Mouse (Mus musculus) kidney, embryonic 14.5 days (tissue): ENCODE measurements around the gene Cldnd2. TPM values are rescaled to one million over a fixed set of nuclear protein-coding genes. Genes with fewer than 3 reads are reported as not detected.

Experiments
- ATAC-seq: fragments of 200-750 bp; cut with Nextera tagmentation; 2 replicates; pipeline ENCODE4 v1.8.0; 2017; ENCODE audit warnings: moderate number of reproducible peaks, mild to moderate bottlenecking, moderate TSS enrichment, moderate library complexity; ENCODE audit not compliant: low FRiP score, low TSS enrichment
- H3K27ac ChIP-seq: fragments of 300-500 bp; sonication (generic); 2 replicates; pipeline ENCODE4 v1.5.1; 2014; ENCODE audit warnings: low read depth, mild to moderate bottlenecking, low read length, moderate library complexity, mixed read lengths
- H3K27me3 ChIP-seq: fragments of 300-500 bp; sonication (generic); 2 replicates; pipeline ENCODE4 v1.6.1; 2014; ENCODE audit warnings: mild to moderate bottlenecking, low read length; ENCODE audit not compliant: control insufficient read depth, insufficient read depth
- H3K36me3 ChIP-seq: fragments of 300-500 bp; sonication (generic); 2 replicates; pipeline ENCODE4 v1.6.1; 2014; ENCODE audit warnings: low read length, mixed read lengths; ENCODE audit not compliant: control insufficient read depth, insufficient read depth
- H3K4me1 ChIP-seq: fragments of 300-500 bp; sonication (generic); 2 replicates; pipeline ENCODE4 v1.6.1; 2014; ENCODE audit warnings: low read length, mixed read lengths; ENCODE audit not compliant: control insufficient read depth, insufficient read depth
- H3K4me2 ChIP-seq: fragments of 300-500 bp; sonication (generic); replicated peaks from 2 replicates; pipeline ENCODE4 v1.6.1; 2014; ENCODE audit warnings: low read depth, mild to moderate bottlenecking, low read length
- H3K4me3 ChIP-seq: fragments of 300-500 bp; sonication (generic); 2 replicates; pipeline ENCODE4 v1.5.1; 2014; ENCODE audit warnings: mild to moderate bottlenecking, low read length
- H3K9ac ChIP-seq: fragments of 300-500 bp; sonication (generic); 2 replicates; pipeline ENCODE4 v1.6.1; 2014; ENCODE audit warnings: low read depth, mild to moderate bottlenecking, low read length, moderate library complexity
- H3K9me3 ChIP-seq: fragments of 300-500 bp; sonication (generic); 2 replicates; pipeline ENCODE4 v1.6.1; 2016; ENCODE audit warnings: low read length; ENCODE audit not compliant: control insufficient read depth
- WGBS: fragments of 180-500 bp; shearing (Covaris S2); extraction: QIAGEN DNeasy Blood & Tissue Kit; methylation state at CpG from one replicate; pipeline ENCODE4 v1.1.7; 2014; 5-methylcytosine and 5-hydroxymethylcytosine counted together
- polyA plus RNA-seq: library from polyadenylated mRNA; unstranded; fragments of >200 nt; fragmentation: Nextera tagmentation; extraction: Ambion mirVana; gene quantifications from 2 replicates; pipeline ENCODE4 v1.2.1, GENCODE M21; 2014

The Cldnd2 gene
- polyA plus RNA-seq, 1 experiment from 2014 or later, result not detected

GRCm38 (mm10) chr7:43475706-43476105, 35.1 kb downstream of the Cldnd2 start:
- no peak; the same call in 1 of the 2 replicates for ATAC-seq
- H3K4me3 ChIP-seq, result no peak overlapping the region
- WGBS, result 8% methylated on average over 23 of the region's 23 CpGs
- H3K4me1 ChIP-seq, result no peaks in the 10 kb centered on the region
- H3K27ac ChIP-seq, result no peak overlapping the region
- no peak overlapping the region for H3K4me2 ChIP-seq
- H3K9me3 ChIP-seq, result no peaks in the 10 kb centered on the region
- H3K27me3 ChIP-seq, result peaks cover 42% of the 10 kb centered on the region
- no peak overlapping the region for H3K9ac ChIP-seq
- H3K36me3 ChIP-seq, result no peaks in the 10 kb centered on the region

GRCm38 (mm10) chr7:43476376-43476775, 35.8 kb downstream of the Cldnd2 start:
- no peak overlapping the region; the same call in 1 of the 2 replicates for H3K4me3 ChIP-seq
- peaks cover 42% of the 10 kb centered on the region for H3K27me3 ChIP-seq
- peak; percentile 32; the same call in 1 of the 2 replicates for ATAC-seq
- H3K9me3 ChIP-seq, result no peaks in the 10 kb centered on the region
- no peak overlapping the region for H3K9ac ChIP-seq
- H3K4me1 ChIP-seq, result no peaks in the 10 kb centered on the region
- WGBS, result 5% methylated on average over 13 of the region's 13 CpGs
- H3K4me2 ChIP-seq, result 0 out of 2 replicates have a peak overlapping the region, but pooled peaks have one; percentile 13
- H3K27ac ChIP-seq, result no peak overlapping the region
- no peaks in the 10 kb centered on the region for H3K36me3 ChIP-seq

- 78% methylated on average over 3 of the region's 3 CpGs for WGBS
- no peaks in the 10 kb centered on the region for H3K36me3 ChIP-seq
- H3K4me1 ChIP-seq, result 0 out of 2 replicates have a peak, but pooled peaks cover 6% of the 10 kb centered on the region
- no peaks in the 10 kb centered on the region for H3K9me3 ChIP-seq
- no peak overlapping the region for H3K4me3 ChIP-seq
- H3K27me3 ChIP-seq, result peaks cover 25% of the 10 kb centered on the region
- no peak overlapping the region for H3K9ac ChIP-seq
- no peak overlapping the region for H3K27ac ChIP-seq
- no peak overlapping the region for H3K4me2 ChIP-seq
- no peak for ATAC-seq
Measured at GRCm38 (mm10) chr7:43481191-43481590, 40.6 kb downstream of the Cldnd2 start.

- 36% methylated on average over 8 of the region's 8 CpGs for WGBS
- peak; percentile 80 for ATAC-seq
- no peak overlapping the region for H3K9ac ChIP-seq
- H3K27ac ChIP-seq, result no peak overlapping the region
- H3K4me2 ChIP-seq, result no peak overlapping the region
- H3K4me3 ChIP-seq, result no peak overlapping the region
- H3K4me1 ChIP-seq, result 0 out of 2 replicates have a peak, but pooled peaks cover 6% of the 10 kb centered on the region
- no peaks in the 10 kb centered on the region for H3K36me3 ChIP-seq
- H3K27me3 ChIP-seq, result peaks cover 16% of the 10 kb centered on the region; the same call in 1 of the 2 replicates
- no peaks in the 10 kb centered on the region for H3K9me3 ChIP-seq
Measured at GRCm38 (mm10) chr7:43482090-43482716, 41.6 kb downstream of the Cldnd2 start.

- H3K9me3 ChIP-seq, result no peaks in the 10 kb centered on the region
Measured at GRCm38 (mm10) chr7:43483236-43483635, 42.7 kb downstream of the Cldnd2 start.

GRCm38 (mm10) chr7:43488646-43489045, 48.1 kb downstream of the Cldnd2 start:
- ATAC-seq, result no peak
- Histone ChIP-seq H3K27ac (no peak overlapping the region), H3K4me2 (no peak overlapping the region), H3K4me3 (no peak overlapping the region), H3K4me1 (no peaks in the 10 kb centered on the region), H3K27me3 (peaks cover 3% of the 10 kb centered on the region), H3K9ac (no peak overlapping the region), H3K9me3 (no peaks in the 10 kb centered on the region), H3K36me3 (no peaks in the 10 kb centered on the region)
- WGBS, result 39% methylated on average over 5 of the region's 5 CpGs

More at GRCm38 (mm10) chr7:43483236-43483635, 42.7 kb downstream of the Cldnd2 start:
- Histone ChIP-seq H3K27ac (no peak overlapping the region), H3K4me2 (no peak overlapping the region), H3K27me3 (peaks cover 7% of the 10 kb centered on the region; the same call in 1 of the 2 replicates), H3K9ac (no peak overlapping the region), H3K4me1 (0 out of 2 replicates have a peak, but pooled peaks cover 6% of the 10 kb centered on the region), H3K4me3 (no peak overlapping the region), H3K36me3 (no peaks in the 10 kb centered on the region)
- 6% methylated on average over 10 of the region's 10 CpGs for WGBS
- ATAC-seq, result no peak; the same call in 1 of the 2 replicates

- ATAC-seq, result peak; percentile 56
- H3K4me3 ChIP-seq, result peak within 1 kb of the TSS; percentile 48
- H3K9me3 ChIP-seq, result no peaks in the 10 kb centered on the region
- peak within 1 kb of the TSS; percentile 60; the same call in 1 of the 2 replicates for H3K9ac ChIP-seq
- H3K27me3 ChIP-seq, result peaks cover 3% of the 10 kb centered on the region
- peak within 1 kb of the TSS; percentile 83 for H3K4me2 ChIP-seq
- WGBS, result 2% methylated on average over 16 of the region's 41 CpGs
- H3K4me1 ChIP-seq, result no peaks in the 10 kb centered on the region
- no peaks in the 10 kb centered on the region for H3K36me3 ChIP-seq
- no peak within 1 kb of the TSS for H3K27ac ChIP-seq
Measured at GRCm38 (mm10) chr7:43489631-43490125, 49.1 kb downstream of the Cldnd2 start, which contains the start of gene Iglon5. Gene Iglon5, minus strand, starts transcription at chr7:43490075.

- Histone ChIP-seq H3K36me3 (no peaks in the 10 kb centered on the region), H3K27me3 (peaks cover 3% of the 10 kb centered on the region), H3K27ac (no peak overlapping the region), H3K4me1 (no peaks in the 10 kb centered on the region), H3K9ac (peak overlapping the region; percentile 60; the same call in 1 of the 2 replicates), H3K4me3 (peak overlapping the region; percentile 48), H3K4me2 (peak overlapping the region; percentile 83), H3K9me3 (no peaks in the 10 kb centered on the region)
- 2% methylated on average over 3 of the region's 13 CpGs for WGBS
- peak; percentile 89 for ATAC-seq
Measured at GRCm38 (mm10) chr7:43490182-43490584, 49.6 kb downstream of the Cldnd2 start.

GRCm38 (mm10) chr7:43490861-43491260, 50.3 kb downstream of the Cldnd2 start:
- Histone ChIP-seq H3K4me3 (no peak overlapping the region), H3K4me1 (no peaks in the 10 kb centered on the region), H3K27me3 (peaks cover 3% of the 10 kb centered on the region), H3K9me3 (no peaks in the 10 kb centered on the region), H3K4me2 (no peak overlapping the region), H3K9ac (no peak overlapping the region), H3K36me3 (no peaks in the 10 kb centered on the region), H3K27ac (no peak overlapping the region)
- WGBS, result 62% methylated on average over 9 of the region's 9 CpGs
- no peak for ATAC-seq
